Mouse (Mus musculus): ENCODE data around the gene Swi5. TPM values are rescaled to one million over a fixed set of nuclear protein-coding genes. Genes with fewer than 3 reads are reported as not detected.

The Swi5 gene
- total RNA-seq, 2 experiments from 2014 or later: 207 to 208 TPM

- intact Hi-C loops (cut with DNase I): no loop called here
- peak in 1 of 2 experiments; percentile 38 for DNase-seq (ENCODE audit: low spot score in 2 of 2)
Observed at GRCm38 (mm10) chr2:32236760-32237487, 51.0 kb downstream of the Swi5 start.

- intact Hi-C loops (cut with DNase I): no loop called here
- DNase-seq (ENCODE audit: low spot score in 2 of 2): peak; percentile 90 to 92
Observed at GRCm38 (mm10) chr2:32235886-32236759, 51.8 kb downstream of the Swi5 start, which contains the start of gene Pomt1. Gene Pomt1 (plus strand): TSS chr2:32236590.

GRCm38 (mm10) chr2:32235433-32235832, 52.4 kb downstream of the Swi5 start:
- intact Hi-C loops (cut with DNase I): no loop called here
- DNase-seq (ENCODE audit: low spot score in 2 of 2): no peak

Small RNAs within 50 kb of the gene (microRNA-seq; reads per million reads assigned to microRNA genes)
- gene Gm23363: not detected
- not detected for gene Mir199b

Other genes starting within 250 kb of the Swi5 start
- 1 to 10 TPM; 3.7 to 8.8 TPM for gene Fam78a, start 203.2 kb downstream of the Swi5 start, total RNA-seq (2021)
- 10 to 100 TPM; 27.3 to 33.7 TPM for gene Plpp7, start 192.5 kb downstream of the Swi5 start, total RNA-seq (2021)
- 100 to 1,000 TPM; 257 to 259 TPM for gene Prrc2b, start 137.0 kb downstream of the Swi5 start, total RNA-seq (2021)
- 10 to 100 TPM; 16.3 to 22.1 TPM for gene Pomt1, start 51.5 kb downstream of the Swi5 start, total RNA-seq (2021)
- 10 to 100 TPM; 50.1 to 52.6 TPM for gene Uck1, start 27.9 kb downstream of the Swi5 start, total RNA-seq (2021)
- gene Golga2, start 691 bp downstream of the Swi5 start, total RNA-seq (2021): 10 to 100 TPM; 83.4 to 89.9 TPM
- 10 to 100 TPM; 60.4 to 97.8 TPM for gene Ciz1, start 64.3 kb upstream of the Swi5 start, total RNA-seq (2021)
- gene Dnm1, start 65.3 kb upstream of the Swi5 start, total RNA-seq (2021): 1,000 to 10,000 TPM; 1,215 to 1,406 TPM
- gene 1110008P14Rik, start 93.9 kb upstream of the Swi5 start, total RNA-seq (2021): 100 to 1,000 TPM; 312 to 437 TPM
- gene Lcn2, start 100.2 kb upstream of the Swi5 start, total RNA-seq (2021): 1 to 10 TPM in 1 of 2 experiments, under 1 TPM in 1; 0.91 to 1.8 TPM
- gene Ptges2, start 107.8 kb upstream of the Swi5 start, total RNA-seq (2021): 10 to 100 TPM; 40.6 to 54.8 TPM
- 1 to 10 TPM; 3.9 TPM for gene Naif1, start 162.4 kb upstream of the Swi5 start, total RNA-seq (2021)
- gene Slc25a25, start 163.4 kb upstream of the Swi5 start, total RNA-seq (2021): 10 to 100 TPM; 58.5 to 60.5 TPM
- gene Fam102a, start 247.3 kb upstream of the Swi5 start, total RNA-seq (2021): 10 to 100 TPM; 53.6 to 68.9 TPM